Mouse (Mus musculus): ENCODE data around the gene E130308A19Rik.

E130308A19Rik gene

GRCm38 (mm10) chr4:59808396-59808795 is 182.4 kb downstream of the E130308A19Rik start:
- CTCF ChIA-PET, result interaction anchor here (0.6 kb wide), 1 partner anchor 119 kb away, joined by 14 read pairs; no protein-coding TSS in a partner anchor

Measured in spleen, embryonic (tissue).